Mouse (Mus musculus) stomach, embryonic 16.5 days (tissue): ENCODE results near the gene Retsat. TPM values are rescaled to one million over a fixed set of nuclear protein-coding genes. Genes with fewer than 3 reads are reported as not detected.

ENCODE experiments used
- ATAC-seq: fragments of 200-750 bp; cut with Nextera tagmentation; 2 replicates; pipeline ENCODE4 v1.8.0; 2017; ENCODE audit warnings: moderate number of reproducible peaks, moderate TSS enrichment; ENCODE audit not compliant: insufficient read depth, low FRiP score
- H3K27ac ChIP-seq: fragments of 300-500 bp; sonication (generic); 2 replicates; pipeline ENCODE4 v1.5.1; 2014; ENCODE audit warnings: low read length
- H3K27me3 ChIP-seq: fragments of 300-500 bp; sonication (generic); 2 replicates; pipeline ENCODE4 v1.6.1; 2014; ENCODE audit warnings: low read length, control low read depth, mixed read lengths; ENCODE audit not compliant: control insufficient read depth, insufficient read depth
- H3K36me3 ChIP-seq: fragments of 300-500 bp; sonication (generic); 2 replicates; pipeline ENCODE4 v1.6.1; 2014; ENCODE audit warnings: low read length; ENCODE audit not compliant: control insufficient read depth, insufficient read depth
- H3K4me1 ChIP-seq: fragments of 300-500 bp; sonication (generic); 2 replicates; pipeline ENCODE4 v1.6.1; 2014; ENCODE audit warnings: low read length, control low read depth, mixed read lengths; ENCODE audit not compliant: control insufficient read depth, insufficient read depth
- H3K4me2 ChIP-seq: fragments of 300-500 bp; sonication (generic); 2 replicates; pipeline ENCODE4 v1.6.1; 2014; ENCODE audit warnings: low read depth, low read length, mixed read lengths
- H3K4me3 ChIP-seq: fragments of 300-500 bp; sonication (generic); replicated peaks from 2 replicates; pipeline ENCODE4 v1.5.1; 2014; ENCODE audit warnings: mild to moderate bottlenecking, low read length
- H3K9ac ChIP-seq: fragments of 300-500 bp; sonication (generic); 2 replicates; pipeline ENCODE4 v1.6.1; 2014; ENCODE audit warnings: low read length
- H3K9me3 ChIP-seq: fragments of 300-500 bp; sonication (generic); replicated peaks from 2 replicates; pipeline ENCODE4 v1.6.1; 2016; ENCODE audit warnings: low read length, control low read depth; ENCODE audit not compliant: control insufficient read depth
- WGBS: fragments of 180-500 bp; shearing (Covaris S2); extraction: QIAGEN DNeasy Blood & Tissue Kit; methylation state at CpG from one replicate; pipeline ENCODE4 v1.1.7; 2014; 5-methylcytosine and 5-hydroxymethylcytosine counted together
- polyA plus RNA-seq: library from polyadenylated mRNA; unstranded; fragments of >200 nt; fragmentation: Nextera tagmentation; extraction: Ambion mirVana; gene quantifications from 2 replicates; pipeline ENCODE4 v1.2.1, GENCODE M21; 2015

Gene Retsat
- polyA plus RNA-seq, 1 experiment from 2014 or later: 29.6 TPM

- Histone ChIP-seq H3K36me3 (no peaks in the 10 kb centered on the region), H3K9ac (no peak overlapping the region), H3K4me2 (no peak overlapping the region), H3K4me3 (no peak overlapping the region), H3K4me1 (no peaks in the 10 kb centered on the region), H3K9me3 (no peaks in the 10 kb centered on the region), H3K27me3 (no peaks in the 10 kb centered on the region), H3K27ac (no peak overlapping the region)
- 81% methylated on average over 4 of the region's 4 CpGs for WGBS
- ATAC-seq: no peak
These were observed 14.9 kb upstream of the Retsat start for GRCm38 (mm10) chr6:72583211-72583839.

- WGBS: 68% methylated on average over 11 of the region's 11 CpGs
- no peaks in the 10 kb centered on the region for H3K27me3 ChIP-seq
- no peak overlapping the region for H3K4me2 ChIP-seq
- no peaks in the 10 kb centered on the region for H3K36me3 ChIP-seq
- H3K4me1 ChIP-seq: no peaks in the 10 kb centered on the region
- no peak overlapping the region for H3K4me3 ChIP-seq
- no peaks in the 10 kb centered on the region for H3K9me3 ChIP-seq
- peak; percentile 34; the same call in 1 of the 2 replicates for ATAC-seq
- H3K27ac ChIP-seq: no peak overlapping the region
- no peak overlapping the region for H3K9ac ChIP-seq
These were observed 14.1 kb upstream of the Retsat start for GRCm38 (mm10) chr6:72584154-72584553.

GRCm38 (mm10) chr6:72586701-72587100, 11.6 kb upstream of the Retsat start:
- H3K27ac ChIP-seq: no peak overlapping the region
- 76% methylated on average over 3 of the region's 3 CpGs for WGBS
- no peak overlapping the region for H3K4me3 ChIP-seq
- no peaks in the 10 kb centered on the region for H3K9me3 ChIP-seq
- H3K9ac ChIP-seq: no peak overlapping the region
- H3K4me2 ChIP-seq: no peak overlapping the region
- H3K36me3 ChIP-seq: no peaks in the 10 kb centered on the region
- H3K4me1 ChIP-seq: no peaks in the 10 kb centered on the region
- no peaks in the 10 kb centered on the region for H3K27me3 ChIP-seq
- ATAC-seq: no peak

GRCm38 (mm10) chr6:72588307-72588706, 10.0 kb upstream of the Retsat start:
- ATAC-seq: no peak
- Histone ChIP-seq H3K4me1 (no peaks in the 10 kb centered on the region), H3K4me3 (no peak overlapping the region), H3K27ac (no peak overlapping the region), H3K9me3 (no peaks in the 10 kb centered on the region), H3K27me3 (no peaks in the 10 kb centered on the region), H3K4me2 (no peak overlapping the region), H3K9ac (no peak overlapping the region), H3K36me3 (no peaks in the 10 kb centered on the region)

- Histone ChIP-seq H3K27ac (no peak overlapping the region), H3K4me1 (no peaks in the 10 kb centered on the region), H3K9ac (no peak overlapping the region), H3K9me3 (no peaks in the 10 kb centered on the region), H3K27me3 (no peaks in the 10 kb centered on the region), H3K4me2 (no peak overlapping the region), H3K4me3 (no peak overlapping the region), H3K36me3 (no peaks in the 10 kb centered on the region)
- no peak for ATAC-seq
These were observed 8.2 kb upstream of the Retsat start for GRCm38 (mm10) chr6:72590111-72590510.

GRCm38 (mm10) chr6:72593011-72593803, 5.1 kb upstream of the Retsat start:
- Histone ChIP-seq H3K27ac (no peak overlapping the region), H3K4me1 (peaks cover 10% of the 10 kb centered on the region), H3K36me3 (no peaks in the 10 kb centered on the region), H3K27me3 (no peaks in the 10 kb centered on the region), H3K9me3 (no peaks in the 10 kb centered on the region), H3K9ac (no peak overlapping the region), H3K4me3 (no peak overlapping the region), H3K4me2 (no peak overlapping the region)
- WGBS: 82% methylated on average over 6 of the region's 6 CpGs
- ATAC-seq: no peak

GRCm38 (mm10) chr6:72593914-72594313, 4.4 kb upstream of the Retsat start:
- Histone ChIP-seq H3K27me3 (no peaks in the 10 kb centered on the region), H3K9me3 (no peaks in the 10 kb centered on the region), H3K9ac (no peak overlapping the region), H3K4me3 (no peak overlapping the region), H3K4me1 (peaks cover 12% of the 10 kb centered on the region), H3K4me2 (no peak overlapping the region), H3K27ac (no peak overlapping the region), H3K36me3 (no peaks in the 10 kb centered on the region)
- ATAC-seq: no peak
- 56% methylated on average over 5 of the region's 5 CpGs for WGBS

- Histone ChIP-seq H3K36me3 (no peaks in the 10 kb centered on the region), H3K4me2 (peak overlapping the region; percentile 61), H3K27ac (peak overlapping the region; percentile 65), H3K4me1 (peaks cover 17% of the 10 kb centered on the region), H3K27me3 (no peaks in the 10 kb centered on the region), H3K9ac (peak overlapping the region; percentile 78), H3K4me3 (peak overlapping the region; percentile 60), H3K9me3 (no peaks in the 10 kb centered on the region)
- 24% methylated on average over 13 of the region's 13 CpGs for WGBS
- no peak for ATAC-seq
These were observed 996 bp upstream of the Retsat start for GRCm38 (mm10) chr6:72597083-72597874.
